Mouse (Mus musculus) Patski (cell line): Measurements from ENCODE around the gene Chrd. TPM values are rescaled to one million over a fixed set of nuclear protein-coding genes. Genes with fewer than 3 reads are reported as not detected.

Source experiments
- ATAC-seq: fragments of 100-300 bp; one replicate; pipeline ENCODE4 v1.8.0; 2021
- CTCF ChIA-PET: fragments of 350-600 bp; sonication (Branson Sonifier 250); formaldehyde crosslinking; loops from one replicate; lab custom pipeline; 2022; ENCODE audit warnings: inconsistent platforms; lab: Charles Lee
- POLR2A ChIA-PET: fragments of 350-600 bp; sonication (Branson Sonifier 250); formaldehyde crosslinking; loops from one replicate; lab custom pipeline; 2022; ENCODE audit warnings: antibody characterized with exemption, inconsistent platforms; lab: Charles Lee
- DNase-seq: peaks from one replicate; pipeline ENCODE4 v3.0.0-alpha.2; 2011; ENCODE audit warnings: low read depth, low spot score
- H3K27me3 ChIP-seq: fragments of 371-371 bp; one replicate; pipeline ENCODE4 v1.5.1; 2021
- CTCF ChIP-seq: fragments of 100-300 bp; IDR thresholded peaks from one replicate; pipeline ENCODE4 v1.5.1; 2021
- in situ Hi-C: fragments of 300-500 bp; cut with MboI; formaldehyde crosslinking; loops from 3 replicates; pipeline ENCODE4 v1.11.1; 2018; ENCODE audit warnings: low pct_unique_long_range_greater_than_20kb, mixed read lengths
- polyA plus RNA-seq: library from polyadenylated mRNA; unstranded; gene quantifications from one replicate; pipeline ENCODE4 v1.2.3, GENCODE M21; 2021

The Chrd gene
- polyA plus RNA-seq = 1.8 TPM

DNA sequence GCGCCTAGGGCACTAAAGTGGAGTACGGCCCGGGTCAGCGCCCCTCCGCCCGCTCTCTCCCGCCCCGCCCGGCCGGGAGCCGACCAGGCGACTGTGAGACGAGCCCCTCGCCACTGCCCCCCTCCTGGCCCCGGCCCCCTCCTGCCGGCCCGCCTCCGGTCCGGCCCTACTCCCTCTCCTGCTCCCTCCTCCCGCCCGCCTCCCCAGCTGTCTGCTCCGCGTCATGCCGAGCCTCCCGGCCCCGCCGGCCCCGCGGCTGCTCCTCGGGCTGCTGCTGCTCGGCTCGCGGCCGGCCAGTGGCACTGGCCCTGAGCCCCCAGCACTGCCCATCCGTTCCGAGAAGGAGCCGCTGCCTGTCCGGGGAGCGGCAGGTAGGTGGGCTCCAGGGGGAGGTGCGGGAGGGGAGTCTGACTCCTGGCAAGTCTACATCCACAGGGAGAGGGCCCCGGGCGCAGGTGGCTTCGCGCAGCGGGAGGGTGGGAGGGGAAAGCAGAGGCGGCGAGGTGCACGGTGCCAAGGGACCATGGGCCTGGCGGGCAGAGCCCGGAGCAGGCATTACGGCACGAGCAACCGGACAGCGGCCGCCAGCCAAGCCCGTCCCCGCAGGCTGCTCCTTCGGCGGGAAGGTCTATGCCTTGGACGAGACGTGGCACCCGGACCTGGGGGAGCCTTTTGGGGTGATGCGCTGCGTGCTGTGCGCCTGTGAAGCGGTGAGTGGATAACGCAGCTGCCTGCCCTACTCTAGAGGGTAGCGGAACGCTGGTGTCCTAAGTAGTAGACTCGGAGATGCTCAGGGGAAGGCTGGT lies at the start of gene Chrd:
Chrd (plus strand) TSS at position 203 of the 806 bp plus-strand sequence.
- ChIA-PET POLR2A (interaction anchor here (0.5 to 1.4 kb wide), 3 partner anchors 8 to 986 kb away, joined by 3 read pairs; no protein-coding TSS in a partner anchor), CTCF (no interaction called here)
- DNase-seq = no peak
- in situ Hi-C loops = no loop called here
- peaks cover 10% of the 10 kb centered on the region for H3K27me3 ChIP-seq
- TF ChIP-seq CTCF = no peak
- peak; percentile 83 for ATAC-seq

DNA sequence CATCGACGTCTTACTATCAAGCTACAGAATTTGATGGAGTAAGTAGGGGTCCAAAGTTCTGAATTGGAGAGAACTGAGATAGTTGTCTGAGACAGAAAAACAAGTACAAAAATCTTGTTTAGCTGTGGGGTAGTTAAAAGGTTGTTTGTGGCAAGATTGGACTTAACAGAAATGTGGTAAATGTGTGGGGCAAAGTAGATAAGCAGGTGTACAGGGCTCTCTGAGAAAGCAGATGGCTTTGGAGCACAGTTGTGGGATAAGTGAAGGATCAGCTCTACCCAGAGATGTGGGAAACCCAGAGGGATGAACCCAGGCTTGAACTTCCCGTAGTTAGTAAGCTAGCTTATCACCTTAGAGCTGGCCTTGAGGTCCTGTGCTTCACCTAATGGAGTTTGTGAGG lies 42.2 kb upstream of the Chrd start:
- DNase-seq (no peak), ATAC-seq (no peak)
- ChIA-PET POLR2A (no interaction called here), CTCF (no interaction called here)
- TF ChIP-seq CTCF = no peak
- H3K27me3 ChIP-seq = no peaks in the 10 kb centered on the region
- in situ Hi-C loops = no loop called here

DNA sequence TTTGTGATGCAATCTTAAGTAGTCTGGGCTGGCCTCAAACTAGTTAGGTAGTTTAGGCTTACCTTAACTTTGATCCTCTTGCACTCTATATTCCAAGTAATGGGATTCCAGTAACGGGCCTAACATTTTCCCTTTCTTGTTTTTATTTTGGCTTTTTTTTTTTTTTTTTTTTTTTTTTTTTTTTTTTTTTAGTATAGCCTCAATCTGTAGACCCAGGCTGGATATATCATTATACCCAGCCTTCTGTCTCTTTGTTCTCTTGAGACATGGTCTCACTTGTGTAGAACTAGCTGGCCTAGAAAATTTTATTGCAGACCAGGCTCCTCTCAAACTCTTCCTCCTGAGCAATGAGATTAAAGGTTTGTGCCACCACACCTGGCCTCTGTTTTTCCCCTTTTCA lies 41.3 kb upstream of the Chrd start:
- in situ Hi-C loops = no loop called here
- ChIA-PET CTCF (interaction anchor here (1.1 kb wide), 1 partner anchor 9 kb away, joined by 3 read pairs; no protein-coding TSS in a partner anchor), POLR2A (no interaction called here)
- no peaks in the 10 kb centered on the region for H3K27me3 ChIP-seq
- DNase-seq (no peak), ATAC-seq (no peak)
- no peak for TF ChIP-seq CTCF

DNA sequence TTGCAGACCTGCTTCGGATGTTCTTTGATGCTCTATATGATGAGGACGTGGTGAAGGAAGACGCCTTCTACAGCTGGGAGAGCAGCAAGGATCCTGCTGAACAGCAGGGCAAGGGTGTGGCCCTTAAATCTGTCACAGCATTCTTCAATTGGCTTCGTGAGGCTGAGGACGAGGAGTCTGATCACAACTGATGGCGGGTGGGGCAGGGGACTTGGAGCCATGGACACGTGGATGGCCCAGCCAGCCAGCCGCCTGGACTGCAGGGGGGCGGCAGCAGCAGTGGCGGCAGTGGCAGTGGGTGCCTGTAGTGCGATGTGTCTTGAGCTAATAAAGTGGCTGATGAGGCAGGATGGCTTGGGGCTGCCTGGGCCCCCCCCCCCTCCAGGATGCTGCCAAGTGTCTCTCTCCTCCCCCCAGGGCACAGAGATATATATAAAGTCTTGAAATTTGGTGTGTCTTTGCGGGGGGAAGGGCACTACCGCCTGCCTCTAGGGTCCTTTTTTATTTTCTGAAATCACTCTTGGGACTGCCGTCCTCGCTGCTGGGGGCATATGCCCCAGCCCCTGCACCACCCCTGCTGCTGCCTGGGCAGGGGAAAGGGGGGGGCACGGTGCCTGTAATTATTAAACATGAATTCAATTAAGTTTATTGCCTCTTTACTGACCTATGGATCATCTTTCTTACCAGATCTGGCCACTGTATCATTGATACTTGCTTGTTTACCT lies 40.5 kb upstream of the Chrd start:
- ChIA-PET CTCF (interaction anchor here (1.1 kb wide), 1 partner anchor 10 kb away, joined by 3 read pairs; no protein-coding TSS in a partner anchor), POLR2A (no interaction called here)
- in situ Hi-C loops = no loop called here
- H3K27me3 ChIP-seq = no peaks in the 10 kb centered on the region
- no peak for TF ChIP-seq CTCF
- ATAC-seq (no peak), DNase-seq (no peak)

DNA sequence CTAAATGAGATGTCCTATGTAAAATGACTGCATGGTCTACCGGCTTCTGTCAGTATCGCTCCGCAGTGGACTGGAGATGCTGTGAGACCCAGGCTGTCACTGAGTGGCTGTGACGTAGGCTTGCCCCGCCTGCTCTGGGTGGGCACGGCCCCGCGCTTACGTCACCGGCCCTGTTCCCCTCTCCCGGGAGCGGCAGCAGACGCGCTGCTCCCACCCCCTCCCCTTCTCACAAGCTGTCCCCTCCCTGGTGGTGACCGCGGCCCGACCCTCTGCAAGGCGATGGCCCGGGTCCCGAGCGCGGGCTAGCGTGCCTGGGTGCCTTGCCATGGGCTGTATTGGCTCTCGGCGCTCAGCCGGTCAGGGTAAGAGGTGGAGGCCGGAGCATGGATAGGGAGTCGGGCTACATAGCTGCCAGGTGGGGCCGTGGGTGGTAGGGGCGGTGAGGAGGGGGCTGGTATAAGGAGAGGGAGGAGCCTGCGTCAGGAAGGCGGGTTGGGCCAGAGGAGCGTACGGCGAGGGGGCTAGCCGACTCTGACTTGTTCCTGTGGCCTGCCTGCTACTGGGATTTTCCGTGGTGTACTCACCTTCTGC lies 39.7 kb upstream of the Chrd start, which contains the start of gene Fam131a:
Fam131a (plus strand) TSS at position 131 of the 591 bp plus-strand sequence.
- in situ Hi-C loops = no loop called here
- CTCF ChIA-PET = no interaction called here
- TF ChIP-seq CTCF = no peak
- POLR2A ChIA-PET = no interaction called here
- DNase-seq = no peak
- no peak for ATAC-seq
- no peaks in the 10 kb centered on the region for H3K27me3 ChIP-seq

DNA sequence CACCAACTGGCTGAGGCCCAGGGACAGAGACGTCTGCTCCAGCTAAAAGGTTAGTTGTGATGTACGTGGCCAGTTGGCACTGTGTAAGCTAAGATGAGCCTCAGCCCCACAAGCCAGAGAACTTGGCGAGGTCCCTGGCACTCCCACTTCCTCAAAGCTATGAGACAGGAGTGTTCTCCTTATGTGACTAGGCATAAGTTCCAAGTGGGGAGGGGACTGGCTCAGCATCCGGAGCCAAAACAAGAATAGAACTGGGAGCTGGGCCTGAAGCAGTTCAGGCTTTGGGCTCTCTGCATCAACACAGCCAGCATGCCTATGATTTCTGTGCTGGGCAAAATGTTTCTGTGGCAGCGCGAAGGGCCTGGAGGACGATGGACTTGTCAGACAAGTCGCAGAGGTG lies 38.1 kb upstream of the Chrd start:
- ChIA-PET POLR2A (no interaction called here), CTCF (no interaction called here)
- DNase-seq (no peak), ATAC-seq (no peak)
- no peaks in the 10 kb centered on the region for H3K27me3 ChIP-seq
- TF ChIP-seq CTCF = no peak
- in situ Hi-C loops = no loop called here

DNA sequence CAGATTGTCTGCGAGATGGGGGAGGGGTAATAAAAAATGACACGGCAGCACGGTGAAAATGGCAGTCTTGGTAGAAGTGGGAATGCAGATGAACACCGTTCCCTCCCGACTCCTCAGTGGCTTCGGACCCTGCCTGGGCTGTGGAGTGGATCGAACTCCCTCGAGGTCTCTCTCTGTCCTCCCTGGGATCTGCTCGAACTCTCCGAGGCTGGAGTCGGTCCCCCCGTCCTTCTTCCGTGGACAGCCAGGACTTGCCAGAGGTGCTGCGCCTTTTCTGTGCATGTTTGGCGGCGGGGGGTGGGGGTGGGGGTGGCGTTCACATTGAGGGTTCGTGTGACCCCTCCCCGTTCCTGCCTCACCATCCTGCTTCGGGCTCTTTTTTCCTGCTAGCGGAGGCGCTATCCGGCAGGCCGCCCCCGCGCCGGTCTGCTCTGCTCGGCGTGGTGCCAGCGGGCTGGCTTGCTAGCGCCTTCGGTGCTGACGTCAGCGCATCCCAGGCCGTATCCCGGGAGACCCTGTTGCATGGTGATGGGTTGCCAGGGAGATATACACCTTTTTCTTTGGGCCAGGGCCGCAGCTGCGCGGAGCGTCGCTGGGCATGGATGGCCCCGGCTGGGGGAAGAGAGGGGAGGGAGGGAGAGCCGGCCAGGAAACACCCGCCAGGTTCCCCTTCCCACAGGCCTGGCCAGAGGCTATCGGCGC lies 37.2 kb upstream of the Chrd start:
- ChIA-PET POLR2A (no interaction called here), CTCF (no interaction called here)
- DNase-seq (no peak), ATAC-seq (no peak)
- no peak for TF ChIP-seq CTCF
- no peaks in the 10 kb centered on the region for H3K27me3 ChIP-seq
- in situ Hi-C loops = no loop called here

DNA sequence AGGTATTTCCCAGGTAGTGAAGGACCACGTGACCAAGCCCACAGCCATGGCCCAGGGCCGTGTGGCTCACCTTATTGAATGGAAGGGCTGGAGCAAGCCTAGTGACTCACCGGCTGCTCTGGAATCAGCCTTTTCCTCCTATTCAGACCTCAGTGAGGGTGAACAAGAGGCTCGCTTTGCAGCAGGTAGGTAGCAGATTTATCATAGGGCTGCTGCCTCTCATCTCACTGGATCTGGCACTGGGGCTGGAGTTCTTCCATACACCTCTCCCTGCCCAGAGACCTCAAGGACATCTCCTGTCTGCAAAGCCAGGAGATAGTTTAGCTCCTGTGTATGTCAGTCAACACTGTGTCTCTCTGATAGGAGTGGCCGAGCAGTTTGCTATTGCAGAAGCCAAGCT lies 33.7 kb upstream of the Chrd start:
- CTCF ChIA-PET = interaction anchor here (0.8 to 1.7 kb wide), 3 partner anchors 10 to 63 kb away, joined by 4 to 8 read pairs (median 5); no protein-coding TSS in a partner anchor

DNA sequence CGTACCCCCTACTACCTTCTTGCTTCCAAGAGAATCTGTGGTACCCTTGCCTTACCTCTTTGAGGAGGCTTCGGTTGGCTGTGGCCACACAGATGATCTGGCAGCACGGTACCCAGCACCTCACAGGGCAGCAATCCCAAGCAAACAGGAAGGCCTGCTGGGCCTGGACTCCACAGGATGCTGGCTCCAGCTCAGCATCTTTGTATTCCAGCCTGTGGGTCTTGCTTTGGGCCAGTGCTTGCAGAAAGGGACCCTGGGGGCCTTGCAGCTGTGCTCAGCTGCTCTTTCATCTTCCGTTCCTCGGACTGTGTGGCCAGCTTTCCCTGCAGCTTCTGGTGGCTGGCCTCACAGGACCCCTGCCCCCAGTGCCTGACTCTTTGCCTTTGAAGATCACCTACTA lies 32.9 kb upstream of the Chrd start:
- ATAC-seq (no peak), DNase-seq (no peak)
- in situ Hi-C loops = loop anchor here (25.0 kb wide), 1 partner anchor 1562 kb away; the partner anchor contains the start of gene Tra2b
- H3K27me3 ChIP-seq = no peaks in the 10 kb centered on the region
- TF ChIP-seq CTCF = no peak
- ChIA-PET POLR2A (no interaction called here), CTCF (interaction anchor here (0.8 to 1.7 kb wide), 2 partner anchors 14 to 62 kb away, joined by 4 to 5 read pairs; no protein-coding TSS in a partner anchor)

More for the DNA sequence above, 33.7 kb upstream of the Chrd start:
- POLR2A ChIA-PET = no interaction called here
- ATAC-seq (no peak), DNase-seq (no peak)
- H3K27me3 ChIP-seq = no peaks in the 10 kb centered on the region
- TF ChIP-seq CTCF = no peak
- in situ Hi-C loops = no loop called here

DNA sequence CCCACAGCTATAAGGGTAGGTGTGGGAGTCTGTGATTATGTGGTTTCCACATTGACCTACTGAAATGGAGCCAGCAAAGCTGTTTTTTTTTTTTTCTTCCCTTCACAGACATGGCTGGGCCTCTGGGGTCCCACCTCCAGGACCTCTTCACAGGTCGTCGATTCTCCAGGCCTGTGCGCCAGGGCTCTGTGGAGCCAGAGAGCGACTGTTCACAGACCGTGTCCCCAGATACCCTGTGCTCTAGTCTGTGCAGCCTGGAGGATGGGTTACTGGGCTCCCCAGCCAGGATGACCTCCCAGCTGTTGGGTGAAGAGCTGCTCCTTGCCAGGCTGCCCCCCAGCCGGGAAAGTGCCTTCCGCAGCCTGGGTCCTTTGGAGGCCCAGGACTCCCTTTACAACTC lies 31.6 kb upstream of the Chrd start:
- ATAC-seq = no peak

More for the DNA sequence above, 31.6 kb upstream of the Chrd start:
- no peak for DNase-seq
- in situ Hi-C loops = loop anchor here (25.0 kb wide), 1 partner anchor 1561 kb away; the partner anchor contains the start of gene Tra2b
- no peak for TF ChIP-seq CTCF
- H3K27me3 ChIP-seq = no peaks in the 10 kb centered on the region
- ChIA-PET CTCF (interaction anchor here (1.0 kb wide), 1 partner anchor 14 kb away, joined by 3 read pairs; no protein-coding TSS in a partner anchor), POLR2A (no interaction called here)
